Mouse (Mus musculus): ENCODE results near the gene Snx9. TPM values are rescaled to one million over a fixed set of nuclear protein-coding genes. Genes with fewer than 3 reads are reported as not detected.

Gene Snx9
- total RNA-seq, 1 experiment from 2014 or later = 36.5 TPM

GRCm38 (mm10) chr17:5956350-5957000, 115.3 kb downstream of the Snx9 start:
- no peak for ATAC-seq (replicated peaks; ENCODE audit: low read depth, poor library complexity, severe bottlenecking)

GRCm38 (mm10) chr17:5957097-5957496, 116.0 kb downstream of the Snx9 start:
- ATAC-seq (replicated peaks; ENCODE audit: low read depth, poor library complexity, severe bottlenecking) = no peak

DNA sequence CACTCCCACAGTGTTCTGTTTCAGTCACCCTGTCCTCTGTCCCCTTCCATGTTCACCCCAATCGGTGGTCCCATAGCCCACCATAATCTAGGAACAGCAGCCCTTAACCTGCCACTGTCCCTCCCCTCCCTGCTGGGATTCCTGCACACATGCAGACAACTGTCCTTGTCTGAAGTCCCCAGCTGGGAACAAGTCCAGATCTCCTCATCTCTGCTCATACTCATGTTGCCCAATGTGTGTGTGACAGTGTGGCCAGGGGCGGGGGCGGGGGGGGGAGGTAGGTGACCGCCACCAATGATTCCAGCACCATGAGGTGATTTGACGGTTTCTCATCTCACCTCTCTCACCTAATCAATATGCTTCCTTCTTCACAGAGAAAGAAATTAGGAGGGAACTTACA, 117.1 kb downstream of the Snx9 start:
- ATAC-seq (replicated peaks; ENCODE audit: low read depth, poor library complexity, severe bottlenecking) = no peak

- no peak for ATAC-seq (replicated peaks; ENCODE audit: low read depth, poor library complexity, severe bottlenecking)
Measured at GRCm38 (mm10) chr17:5958636-5959035, 117.5 kb downstream of the Snx9 start.

DNA sequence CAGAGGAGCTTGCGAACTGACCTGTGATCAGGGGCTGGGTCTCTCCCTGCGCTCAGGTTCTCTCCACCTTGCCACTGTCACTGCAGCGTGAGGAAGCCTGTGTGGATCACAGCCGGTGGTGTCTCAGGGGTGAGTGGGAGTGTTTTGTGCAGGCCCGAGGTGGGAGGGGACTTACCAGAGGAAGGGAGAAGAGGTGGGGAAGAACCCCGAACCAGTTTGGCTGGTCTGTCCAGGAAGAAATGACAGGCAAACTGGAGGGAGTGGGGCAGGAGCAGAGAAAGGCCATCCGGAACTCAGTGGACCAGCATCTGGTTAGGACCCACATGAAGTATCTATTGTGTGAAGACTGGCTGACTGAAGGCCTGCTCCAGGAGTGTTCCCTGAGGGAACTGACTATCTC, 118.0 kb downstream of the Snx9 start:
- ATAC-seq (replicated peaks; ENCODE audit: low read depth, poor library complexity, severe bottlenecking) = no peak

GRCm38 (mm10) chr17:5959802-5960201, 118.7 kb downstream of the Snx9 start:
- no peak for ATAC-seq (replicated peaks; ENCODE audit: low read depth, poor library complexity, severe bottlenecking)

DNA sequence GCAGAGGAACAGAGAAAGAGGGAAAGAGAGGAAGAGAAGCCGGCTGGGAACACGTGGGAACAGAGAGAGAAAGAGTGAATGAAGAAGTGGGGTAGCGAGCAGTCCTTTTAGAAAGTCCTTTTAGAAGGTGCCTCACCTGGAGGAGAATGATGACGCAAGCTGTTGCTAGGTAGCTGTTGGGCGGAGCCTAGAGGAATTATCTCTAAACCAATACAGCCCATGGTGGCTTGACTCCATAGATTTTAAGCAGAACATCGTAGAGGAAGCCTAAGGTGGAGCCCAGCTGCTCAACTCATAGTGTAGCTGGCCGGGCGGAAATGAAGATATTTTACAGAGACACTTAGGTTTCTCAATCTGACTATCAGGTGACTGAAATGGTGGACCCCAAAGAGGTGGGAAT, 122.6 kb downstream of the Snx9 start:
- ATAC-seq (replicated peaks; ENCODE audit: low read depth, poor library complexity, severe bottlenecking) = no peak

- ATAC-seq (replicated peaks; ENCODE audit: low read depth, poor library complexity, severe bottlenecking) = no peak
Measured at GRCm38 (mm10) chr17:5965084-5965781, 124.1 kb downstream of the Snx9 start.

- no peak for ATAC-seq (replicated peaks; ENCODE audit: low read depth, poor library complexity, severe bottlenecking)
Measured at GRCm38 (mm10) chr17:5966706-5967105, 125.6 kb downstream of the Snx9 start.

- no peak for ATAC-seq (replicated peaks; ENCODE audit: low read depth, poor library complexity, severe bottlenecking)
Measured at GRCm38 (mm10) chr17:5968562-5968961, 127.4 kb downstream of the Snx9 start.

- no peak for ATAC-seq (replicated peaks; ENCODE audit: low read depth, poor library complexity, severe bottlenecking)
Measured at GRCm38 (mm10) chr17:5969246-5969645, 128.1 kb downstream of the Snx9 start.

DNA sequence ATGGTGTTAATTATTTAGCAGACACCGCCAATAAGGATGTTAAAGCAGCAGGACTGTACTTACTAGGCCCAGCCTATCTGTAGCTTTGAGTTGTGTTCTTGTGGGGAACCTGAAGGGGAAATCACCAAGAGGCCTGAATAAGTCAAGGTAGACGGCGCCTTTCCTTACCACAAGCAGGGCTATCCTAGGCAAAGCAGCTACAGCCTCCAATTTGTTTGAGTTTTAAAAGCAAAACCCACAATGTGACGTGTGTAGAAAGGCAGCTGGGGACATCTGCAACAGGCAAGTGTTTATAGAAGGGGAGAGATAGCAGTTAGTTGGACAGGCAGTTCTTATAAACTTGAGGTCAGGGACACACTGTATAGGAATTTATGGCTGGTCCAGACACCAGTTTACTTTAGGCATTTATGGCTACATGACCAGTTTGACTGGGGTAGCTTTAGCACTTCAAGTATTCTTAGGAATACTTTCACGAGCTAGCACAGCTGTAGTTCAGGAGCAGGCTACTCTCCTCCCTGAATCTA, 129.2 kb downstream of the Snx9 start:
- ATAC-seq (replicated peaks; ENCODE audit: low read depth, poor library complexity, severe bottlenecking) = no peak

GRCm38 (mm10) chr17:5973536-5973935, 132.4 kb downstream of the Snx9 start:
- ATAC-seq (replicated peaks; ENCODE audit: low read depth, poor library complexity, severe bottlenecking) = no peak

GRCm38 (mm10) chr17:5975099-5975977, 134.2 kb downstream of the Snx9 start:
- peak; percentile 80 for ATAC-seq (replicated peaks; ENCODE audit: low read depth, poor library complexity, severe bottlenecking)

DNA sequence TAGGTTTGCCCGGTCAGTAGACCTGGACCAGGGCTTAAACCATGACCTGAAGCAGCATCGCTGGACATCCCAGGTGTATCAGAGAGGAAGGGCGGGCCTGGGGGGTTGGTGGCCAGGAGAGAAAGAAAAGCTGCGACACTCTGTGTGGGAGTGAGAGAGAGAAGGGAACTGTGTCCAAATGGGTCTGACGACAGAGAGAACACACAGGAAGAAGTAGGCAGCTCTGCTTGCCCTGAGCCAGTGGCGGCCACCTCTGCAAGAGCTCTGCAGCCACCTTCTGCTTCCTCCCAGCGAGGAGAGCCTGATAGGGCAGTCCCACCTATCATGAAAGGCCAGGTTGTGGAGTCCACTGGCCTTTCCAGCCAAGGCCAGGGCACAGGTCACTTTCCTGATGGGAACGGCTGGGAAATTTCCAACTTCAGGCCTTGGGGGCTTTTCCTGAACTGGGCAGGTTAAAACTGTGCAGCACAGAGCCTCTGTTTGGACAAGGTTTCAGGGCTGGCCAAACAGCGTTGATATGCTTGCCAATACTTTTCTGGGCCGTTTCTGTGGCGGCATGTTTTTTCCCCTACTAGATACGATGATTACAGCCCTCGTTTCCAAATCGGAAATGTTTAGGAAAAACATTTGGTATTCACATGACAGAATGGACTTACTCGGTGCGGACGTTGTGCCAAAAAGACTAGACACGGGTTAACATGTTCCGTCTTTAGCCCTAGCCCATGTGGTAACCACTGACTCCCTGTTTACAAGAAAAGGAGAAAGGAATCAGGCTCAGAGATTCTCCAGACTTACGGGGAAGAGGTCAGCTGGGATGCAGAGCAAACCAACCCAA, 135.3 kb downstream of the Snx9 start:
- peak; percentile 38 for ATAC-seq (replicated peaks; ENCODE audit: low read depth, poor library complexity, severe bottlenecking)

GRCm38 (mm10) chr17:5977056-5977920, 136.2 kb downstream of the Snx9 start:
- ATAC-seq (replicated peaks; ENCODE audit: low read depth, poor library complexity, severe bottlenecking) = no peak

DNA sequence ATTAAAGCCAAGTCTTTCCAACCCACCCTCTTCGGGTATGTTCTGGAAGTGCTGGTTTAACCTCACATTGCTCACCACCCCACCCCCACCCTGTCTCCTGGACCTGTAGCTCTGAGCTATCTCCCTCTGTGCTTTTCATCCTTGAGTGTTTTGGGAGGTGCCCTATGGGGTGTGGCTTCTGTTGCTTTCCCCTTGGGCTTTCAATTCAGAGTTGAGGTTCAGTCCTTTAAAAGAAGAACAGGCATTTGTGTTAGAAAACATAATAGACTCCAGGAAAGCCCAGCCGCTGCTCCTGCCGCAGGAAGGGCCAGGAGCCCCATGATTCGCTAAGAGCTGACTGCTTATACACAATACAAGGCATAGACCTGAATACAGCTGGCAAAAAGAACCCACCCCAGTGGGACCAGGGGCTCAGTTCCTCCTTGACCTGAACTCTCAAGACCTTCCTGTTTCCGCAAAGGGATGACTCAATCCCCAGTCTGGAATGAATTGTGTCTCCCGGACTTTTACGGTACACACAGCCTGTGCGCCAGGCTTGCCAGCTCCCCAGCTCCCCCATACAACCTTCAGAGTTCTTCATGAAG, 136.9 kb downstream of the Snx9 start:
- no peak for ATAC-seq (replicated peaks; ENCODE audit: low read depth, poor library complexity, severe bottlenecking)

- no peak for ATAC-seq (replicated peaks; ENCODE audit: low read depth, poor library complexity, severe bottlenecking)
Measured at GRCm38 (mm10) chr17:5978505-5979077, 137.5 kb downstream of the Snx9 start.

All from common myeloid progenitor, adult 5-6 weeks (primary cell).